Mouse (Mus musculus) midbrain, embryonic 12.5 days (tissue): ENCODE results near the gene Ccm2. TPM values are rescaled to one million over a fixed set of nuclear protein-coding genes. Genes with fewer than 3 reads are reported as not detected.

Experiments
- ATAC-seq: fragments of 200-750 bp; cut with Nextera tagmentation; 2 replicates; pipeline ENCODE4 v1.8.0; 2017; ENCODE audit warnings: low read depth, moderate TSS enrichment, moderate library complexity; ENCODE audit not compliant: low FRiP score
- H3K27ac ChIP-seq: fragments of 300-500 bp; sonication (generic); replicated peaks from 2 replicates; pipeline ENCODE4 v1.5.1; 2016; ENCODE audit warnings: mild to moderate bottlenecking
- H3K27me3 ChIP-seq: fragments of 300-500 bp; sonication (generic); 2 replicates; pipeline ENCODE4 v1.6.1; 2016; ENCODE audit warnings: mild to moderate bottlenecking
- H3K36me3 ChIP-seq: fragments of 300-500 bp; sonication (generic); 2 replicates; pipeline ENCODE4 v1.6.1; 2016
- H3K4me1 ChIP-seq: fragments of 300-500 bp; sonication (generic); 2 replicates; pipeline ENCODE4 v1.6.1; 2016
- H3K4me2 ChIP-seq: fragments of 300-500 bp; sonication (generic); replicated peaks from 2 replicates; pipeline ENCODE4 v1.6.1; 2016; ENCODE audit warnings: mild to moderate bottlenecking, moderate library complexity
- H3K4me3 ChIP-seq: fragments of 300-500 bp; sonication (generic); 2 replicates; pipeline ENCODE4 v1.5.1; 2016; ENCODE audit warnings: mild to moderate bottlenecking
- H3K9ac ChIP-seq: fragments of 300-500 bp; sonication (generic); replicated peaks from 2 replicates; pipeline ENCODE4 v1.6.1; 2016; ENCODE audit warnings: mild to moderate bottlenecking, moderate library complexity
- H3K9me3 ChIP-seq: fragments of 300-500 bp; sonication (generic); 2 replicates; pipeline ENCODE4 v1.6.1; 2016; ENCODE audit warnings: mild to moderate bottlenecking
- WGBS: fragments of 180-500 bp; shearing (Covaris S2); methylation state at CpG from one replicate; pipeline ENCODE4 v1.1.7; 2016; 5-methylcytosine and 5-hydroxymethylcytosine counted together
- polyA plus RNA-seq: library from polyadenylated mRNA; unstranded; fragments of >200 nt; fragmentation: Nextera tagmentation; extraction: Ambion mirVana; gene quantifications from 2 replicates; pipeline ENCODE4 v1.2.1, GENCODE M21; 2016

Ccm2 gene
- polyA plus RNA-seq, 1 experiment from 2014 or later = 87.5 TPM

GRCm38 (mm10) chr11:6545186-6545856 is 1.4 kb upstream of the Ccm2 start:
- 95% methylated on average over 4 of the region's 4 CpGs for WGBS
- Histone ChIP-seq H3K27me3 (no peaks in the 10 kb centered on the region), H3K4me3 (no peak overlapping the region), H3K36me3 (no peaks in the 10 kb centered on the region), H3K4me1 (peaks cover 14% of the 10 kb centered on the region), H3K4me2 (peak overlapping the region; percentile 65; the same call in 1 of the 2 replicates), H3K9me3 (no peaks in the 10 kb centered on the region), H3K27ac (peak overlapping the region; percentile 93; the same call in 1 of the 2 replicates), H3K9ac (no peak overlapping the region)
- no peak for ATAC-seq

GRCm38 (mm10) chr11:6545857-6546192 is 862 bp upstream of the Ccm2 start:
- 22% methylated on average over 3 of the region's 3 CpGs for WGBS
- peak; percentile 6 for ATAC-seq
- Histone ChIP-seq H3K4me1 (peaks cover 14% of the 10 kb centered on the region), H3K9ac (peak overlapping the region; percentile 88), H3K9me3 (no peaks in the 10 kb centered on the region), H3K27me3 (no peaks in the 10 kb centered on the region), H3K4me2 (peak overlapping the region; percentile 65), H3K27ac (peak overlapping the region; percentile 93), H3K36me3 (no peaks in the 10 kb centered on the region), H3K4me3 (peak overlapping the region; percentile 95)

- Histone ChIP-seq H3K9ac (peak overlapping the region; percentile 88), H3K36me3 (peaks cover 9% of the 10 kb centered on the region; the same call in 1 of the 2 replicates), H3K27ac (peak overlapping the region; percentile 93), H3K4me1 (peaks cover 14% of the 10 kb centered on the region), H3K9me3 (no peaks in the 10 kb centered on the region), H3K4me3 (peak overlapping the region; percentile 95), H3K4me2 (peak overlapping the region; percentile 65), H3K27me3 (no peaks in the 10 kb centered on the region)
- WGBS = under 1% methylated on average over 33 of the region's 41 CpGs
- ATAC-seq = peak; percentile 72
Measured at GRCm38 (mm10) chr11:6547037-6547680, 472 bp downstream of the Ccm2 start.

GRCm38 (mm10) chr11:6547696-6548325 is 1.1 kb downstream of the Ccm2 start:
- WGBS = 55% methylated on average over 6 of the region's 6 CpGs
- H3K9me3 ChIP-seq = no peaks in the 10 kb centered on the region
- H3K4me1 ChIP-seq = peaks cover 14% of the 10 kb centered on the region
- ATAC-seq = no peak
- H3K4me3 ChIP-seq = peak overlapping the region; percentile 95
- 0 out of 2 replicates have a peak overlapping the region, but pooled peaks have one; percentile 93 for H3K27ac ChIP-seq
- peak overlapping the region; percentile 88 for H3K9ac ChIP-seq
- no peaks in the 10 kb centered on the region for H3K27me3 ChIP-seq
- peaks cover 9% of the 10 kb centered on the region; the same call in 1 of the 2 replicates for H3K36me3 ChIP-seq
- peak overlapping the region; percentile 65 for H3K4me2 ChIP-seq

GRCm38 (mm10) chr11:6549770-6550169 is 3.1 kb downstream of the Ccm2 start:
- no peak for ATAC-seq
- peaks cover 23% of the 10 kb centered on the region for H3K4me1 ChIP-seq
- WGBS = 93% methylated on average over 2 of the region's 2 CpGs
- peaks cover 9% of the 10 kb centered on the region; the same call in 1 of the 2 replicates for H3K36me3 ChIP-seq
- no peak overlapping the region for H3K4me2 ChIP-seq
- no peak overlapping the region for H3K4me3 ChIP-seq
- no peaks in the 10 kb centered on the region for H3K27me3 ChIP-seq
- no peaks in the 10 kb centered on the region for H3K9me3 ChIP-seq
- H3K27ac ChIP-seq = no peak overlapping the region
- no peak overlapping the region for H3K9ac ChIP-seq

- peaks cover 9% of the 10 kb centered on the region; the same call in 1 of the 2 replicates for H3K36me3 ChIP-seq
- H3K4me2 ChIP-seq = no peak overlapping the region
- 93% methylated on average over 3 of the region's 3 CpGs for WGBS
- H3K9me3 ChIP-seq = no peaks in the 10 kb centered on the region
- H3K27me3 ChIP-seq = no peaks in the 10 kb centered on the region
- H3K9ac ChIP-seq = no peak overlapping the region
- H3K4me3 ChIP-seq = no peak overlapping the region
- no peak overlapping the region for H3K27ac ChIP-seq
- H3K4me1 ChIP-seq = peaks cover 26% of the 10 kb centered on the region
- no peak for ATAC-seq
Measured at GRCm38 (mm10) chr11:6550201-6550600, 3.5 kb downstream of the Ccm2 start.

GRCm38 (mm10) chr11:6558234-6558633 is 11.5 kb downstream of the Ccm2 start:
- no peak for ATAC-seq
- WGBS = 90% methylated on average over 3 of the region's 3 CpGs
- no peak overlapping the region for H3K9ac ChIP-seq

GRCm38 (mm10) chr11:6559996-6560395 is 13.3 kb downstream of the Ccm2 start:
- no peak overlapping the region for H3K4me2 ChIP-seq
- no peak overlapping the region for H3K4me3 ChIP-seq
- ATAC-seq = no peak
- no peak overlapping the region for H3K9ac ChIP-seq
- 96% methylated on average over 2 of the region's 2 CpGs for WGBS
- H3K4me1 ChIP-seq = peaks cover 5% of the 10 kb centered on the region; the same call in 1 of the 2 replicates
- peaks cover 10% of the 10 kb centered on the region for H3K36me3 ChIP-seq
- no peaks in the 10 kb centered on the region for H3K27me3 ChIP-seq
- no peak overlapping the region for H3K27ac ChIP-seq
- H3K9me3 ChIP-seq = no peaks in the 10 kb centered on the region

More at GRCm38 (mm10) chr11:6558234-6558633, 11.5 kb downstream of the Ccm2 start:
- no peaks in the 10 kb centered on the region for H3K9me3 ChIP-seq
- no peak overlapping the region for H3K4me2 ChIP-seq
- peaks cover 10% of the 10 kb centered on the region for H3K36me3 ChIP-seq
- H3K27me3 ChIP-seq = no peaks in the 10 kb centered on the region
- H3K4me1 ChIP-seq = peaks cover 16% of the 10 kb centered on the region; the same call in 1 of the 2 replicates
- no peak overlapping the region for H3K4me3 ChIP-seq
- H3K27ac ChIP-seq = no peak overlapping the region

- no peaks in the 10 kb centered on the region for H3K9me3 ChIP-seq
- H3K27ac ChIP-seq = no peak overlapping the region
- WGBS = 92% methylated on average over 13 of the region's 13 CpGs
- H3K4me2 ChIP-seq = no peak overlapping the region
- no peaks in the 10 kb centered on the region for H3K4me1 ChIP-seq
- no peak overlapping the region for H3K9ac ChIP-seq
- peaks cover 10% of the 10 kb centered on the region for H3K36me3 ChIP-seq
- no peak overlapping the region for H3K4me3 ChIP-seq
- ATAC-seq = no peak
- no peaks in the 10 kb centered on the region for H3K27me3 ChIP-seq
Measured at GRCm38 (mm10) chr11:6560655-6561360, 14.1 kb downstream of the Ccm2 start.

GRCm38 (mm10) chr11:6561474-6561873 is 14.8 kb downstream of the Ccm2 start:
- Histone ChIP-seq H3K9me3 (no peaks in the 10 kb centered on the region), H3K4me2 (no peak overlapping the region), H3K36me3 (peaks cover 10% of the 10 kb centered on the region), H3K27me3 (no peaks in the 10 kb centered on the region), H3K9ac (no peak overlapping the region), H3K4me3 (no peak overlapping the region), H3K27ac (no peak overlapping the region), H3K4me1 (no peaks in the 10 kb centered on the region)
- 95% methylated on average over 4 of the region's 4 CpGs for WGBS
- ATAC-seq = no peak

- WGBS = 84% methylated on average over 6 of the region's 6 CpGs
- no peaks in the 10 kb centered on the region for H3K9me3 ChIP-seq
- 0 out of 2 replicates have a peak, but pooled peaks have one; percentile 44 for ATAC-seq
Measured at GRCm38 (mm10) chr11:6562359-6562758, 15.7 kb downstream of the Ccm2 start.

More at GRCm38 (mm10) chr11:6562359-6562758, 15.7 kb downstream of the Ccm2 start:
- Histone ChIP-seq H3K27me3 (no peaks in the 10 kb centered on the region), H3K4me2 (no peak overlapping the region), H3K4me1 (no peaks in the 10 kb centered on the region), H3K27ac (no peak overlapping the region), H3K36me3 (peaks cover 4% of the 10 kb centered on the region; the same call in 1 of the 2 replicates), H3K4me3 (no peak overlapping the region), H3K9ac (no peak overlapping the region)
